Mouse (Mus musculus): ENCODE measurements around the gene Cyth4.

The Cyth4 gene

DNA sequence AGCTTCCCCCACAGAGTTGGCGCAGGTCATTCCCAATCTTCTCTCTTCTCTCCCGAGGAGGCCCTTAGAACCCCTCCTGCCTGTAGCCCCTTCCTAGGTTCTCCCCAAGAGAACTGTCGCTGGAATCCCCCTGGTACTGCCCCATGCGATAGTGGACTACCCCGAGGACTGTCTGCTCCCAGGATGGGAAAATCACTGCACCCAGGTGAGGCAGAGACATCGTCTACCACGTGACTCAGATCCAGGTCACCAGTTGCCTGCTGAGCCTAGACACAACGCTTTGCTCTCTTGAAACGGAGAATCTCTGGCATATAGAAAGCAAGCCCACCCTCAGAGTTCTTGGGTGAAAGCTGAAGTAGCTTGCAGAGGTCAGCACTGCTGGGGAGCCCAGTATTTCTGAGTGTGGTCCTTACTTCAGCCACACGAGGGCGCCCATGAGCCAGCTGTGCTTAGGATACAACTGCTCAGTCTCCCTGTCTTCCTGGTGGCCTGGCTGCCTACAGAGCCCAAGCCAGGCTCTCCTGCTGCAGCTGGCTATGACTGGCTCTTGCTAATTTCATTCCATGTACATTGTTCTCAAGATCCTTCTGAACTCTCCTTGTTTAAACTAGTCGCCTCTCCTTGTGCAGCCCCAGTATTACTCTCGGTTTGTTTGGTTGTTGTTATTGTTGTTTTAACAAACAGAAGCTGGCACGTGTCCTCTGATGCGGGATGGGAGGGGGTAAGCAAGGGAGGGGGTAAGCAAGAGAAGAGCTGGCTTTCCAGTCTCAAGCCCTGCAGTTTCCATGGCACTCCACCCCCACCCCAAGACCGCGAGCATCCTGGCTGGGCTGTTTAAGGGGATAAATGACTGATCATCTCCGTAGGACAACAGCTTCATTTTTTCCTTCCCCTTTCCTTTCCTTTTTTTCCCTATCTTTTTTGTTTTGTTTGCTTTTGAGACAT, 9.5 kb upstream of the Cyth4 start:
- peak; percentile 74 for DNase-seq (ENCODE audit: low spot score)

DNA sequence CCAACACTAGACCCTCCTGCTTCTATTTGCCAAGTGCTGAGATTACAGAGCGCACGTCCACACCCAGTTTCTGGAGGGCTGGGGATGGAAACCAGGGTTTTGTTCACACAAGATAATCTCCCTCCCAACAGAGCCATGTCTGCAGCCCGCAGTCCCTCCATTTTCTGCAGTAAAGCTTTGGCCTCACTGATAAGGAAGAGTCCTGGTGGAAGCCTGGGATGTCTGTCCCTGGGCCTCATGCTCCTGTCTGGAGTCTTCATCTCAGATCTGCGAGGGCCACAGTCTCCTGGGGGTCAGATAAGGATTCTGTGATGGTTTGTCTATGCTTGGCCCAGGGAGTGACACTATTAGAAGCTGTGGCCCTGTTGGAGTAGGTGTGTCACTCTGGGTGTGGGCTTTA, 8.8 kb upstream of the Cyth4 start:
- DNase-seq (ENCODE audit: low spot score) = no peak

DNA sequence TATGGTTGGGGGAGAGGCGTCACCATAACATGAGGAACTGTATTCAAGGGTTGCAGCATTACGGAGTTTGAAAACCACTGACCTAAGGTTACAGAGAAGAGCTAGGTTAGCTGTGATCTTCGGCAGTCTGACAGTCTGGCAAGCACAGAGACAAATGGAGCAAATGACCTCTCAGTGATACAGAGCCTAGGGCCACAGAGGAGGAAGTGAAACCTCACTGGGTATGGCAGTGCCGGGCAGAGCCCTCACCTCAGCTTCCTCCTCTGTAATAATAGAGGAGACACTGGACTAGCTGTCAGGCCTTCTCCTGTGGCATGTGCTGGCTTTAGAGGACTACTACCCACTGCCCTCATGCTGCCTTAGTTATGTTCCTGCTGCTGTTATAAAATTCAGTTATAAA, 7.9 kb upstream of the Cyth4 start:
- DNase-seq (ENCODE audit: low spot score) = no peak

DNA sequence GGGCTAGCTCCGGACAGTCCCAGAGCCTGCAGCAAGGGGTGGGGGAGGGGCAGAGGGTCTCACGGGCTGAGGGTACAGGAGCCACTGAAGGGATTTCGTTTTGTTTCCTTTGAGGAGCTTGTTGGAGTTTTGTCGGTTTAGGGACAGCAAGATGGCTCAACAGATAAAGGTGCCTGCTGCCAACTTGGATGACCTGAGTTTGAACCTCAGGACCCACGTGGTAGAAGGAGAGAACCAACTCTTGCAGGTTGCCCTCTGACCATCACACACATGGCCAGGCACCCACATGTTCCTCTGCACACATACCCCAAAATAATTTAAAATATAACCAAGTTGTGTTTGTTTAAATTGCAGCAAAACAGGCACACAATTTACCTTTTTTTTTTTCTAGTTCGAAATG, 6.9 kb upstream of the Cyth4 start:
- no peak for DNase-seq (ENCODE audit: low spot score)

DNA sequence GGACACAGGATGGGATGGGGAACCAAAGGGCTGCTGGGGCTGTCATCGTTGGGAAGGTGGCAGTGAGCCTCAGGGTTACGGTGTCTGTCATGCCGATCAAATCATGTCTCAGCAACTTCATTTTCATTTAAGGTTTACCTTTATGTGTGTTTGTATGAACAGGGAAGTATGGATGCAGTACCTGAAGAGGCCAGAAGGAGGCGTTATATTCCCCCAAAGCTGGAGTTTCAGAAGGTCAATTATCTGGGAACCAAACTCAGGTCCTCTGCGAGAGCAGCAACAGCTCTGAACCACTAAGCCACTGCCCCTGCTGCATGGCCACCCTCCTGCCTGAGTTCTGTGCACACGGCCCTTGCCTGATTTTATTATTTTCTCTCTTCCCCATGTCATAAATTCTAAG, 6.1 kb upstream of the Cyth4 start:
- DNase-seq (ENCODE audit: low spot score) = no peak

DNA sequence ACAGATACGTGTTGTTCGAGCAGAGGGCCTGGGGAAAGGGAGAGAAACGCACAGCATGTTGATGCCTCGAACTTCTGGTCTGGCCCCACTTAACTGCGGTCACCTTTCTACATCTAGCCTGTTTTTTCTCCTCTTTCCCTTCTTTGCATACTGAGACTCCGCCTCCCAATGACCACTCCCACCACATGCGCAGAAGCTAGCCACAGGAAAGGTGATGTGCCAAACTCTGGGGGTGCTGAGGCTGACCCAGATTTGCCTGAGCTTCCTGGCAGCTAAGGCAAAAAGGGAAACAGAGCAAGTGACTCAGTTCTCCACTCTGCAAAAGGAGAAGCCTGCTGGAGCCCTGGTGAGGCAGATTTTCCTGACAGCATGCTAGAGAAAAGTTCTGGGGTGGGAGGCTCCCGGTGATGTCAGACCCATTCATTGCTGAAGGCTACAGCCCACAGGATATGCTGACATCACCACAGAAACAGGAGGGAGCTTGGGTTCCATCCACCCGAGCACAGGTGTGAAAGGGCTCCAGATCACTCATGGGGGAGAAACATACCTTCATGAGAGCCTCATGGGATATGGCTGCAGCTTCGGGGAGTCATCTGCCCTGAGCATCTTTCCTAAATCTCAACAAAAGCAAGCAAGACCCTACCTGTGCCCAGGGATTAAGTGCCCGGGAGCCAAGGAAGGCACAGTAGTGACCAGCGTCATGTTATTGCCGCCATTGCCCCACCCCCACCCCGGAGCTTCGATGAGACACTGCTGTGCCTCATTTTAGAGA, 5.0 kb upstream of the Cyth4 start:
- no peak for DNase-seq (ENCODE audit: low spot score)

DNA sequence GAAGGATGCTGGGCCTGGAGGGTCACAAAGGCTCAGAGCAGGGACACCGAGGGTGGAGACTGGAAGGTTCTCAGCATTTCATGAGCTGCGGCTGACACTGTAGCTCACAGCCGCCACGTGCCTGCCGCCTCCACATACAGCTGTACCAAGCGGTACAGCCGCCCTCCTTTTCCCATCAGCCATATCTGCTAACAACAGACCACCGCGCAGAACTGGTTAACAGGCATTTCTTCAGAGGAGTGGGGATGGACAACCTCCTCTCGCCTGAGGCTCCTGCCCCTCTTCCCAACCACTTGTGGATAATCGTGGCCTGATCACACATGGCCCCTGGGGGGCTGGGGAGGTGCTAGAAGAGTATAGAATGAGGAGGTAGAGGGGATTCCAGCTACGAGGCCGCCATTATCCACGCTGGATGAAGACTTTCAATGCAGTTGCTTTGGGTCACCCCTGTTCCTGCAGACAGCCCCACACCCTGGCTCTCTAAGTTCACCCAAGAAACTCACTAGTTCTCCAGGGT, 4.3 kb upstream of the Cyth4 start:
- no peak for DNase-seq (ENCODE audit: low spot score)

GRCm38 (mm10) chr15:78593896-78594425, 2.9 kb upstream of the Cyth4 start:
- DNase-seq (ENCODE audit: low spot score) = no peak

DNA sequence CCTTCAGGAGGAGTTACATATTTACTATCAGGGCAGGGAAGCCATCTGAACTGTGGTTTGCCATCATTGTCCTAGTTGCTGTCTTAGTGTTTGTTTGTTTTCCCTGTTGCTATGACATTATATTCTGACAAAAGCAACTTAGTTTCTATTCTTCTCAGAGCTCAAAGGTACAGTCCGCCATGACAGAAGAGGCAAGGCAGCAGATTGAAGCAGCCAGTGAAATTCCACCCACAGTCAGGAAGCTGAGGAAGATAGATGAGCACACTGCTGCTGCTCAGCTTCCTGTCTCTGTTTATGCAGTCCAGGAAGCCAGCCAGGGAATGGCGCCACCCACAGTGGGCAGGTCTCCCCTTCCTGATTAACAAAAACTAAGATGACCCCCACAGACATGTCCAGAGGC, 2.0 kb upstream of the Cyth4 start:
- DNase-seq (ENCODE audit: low spot score) = no peak

DNA sequence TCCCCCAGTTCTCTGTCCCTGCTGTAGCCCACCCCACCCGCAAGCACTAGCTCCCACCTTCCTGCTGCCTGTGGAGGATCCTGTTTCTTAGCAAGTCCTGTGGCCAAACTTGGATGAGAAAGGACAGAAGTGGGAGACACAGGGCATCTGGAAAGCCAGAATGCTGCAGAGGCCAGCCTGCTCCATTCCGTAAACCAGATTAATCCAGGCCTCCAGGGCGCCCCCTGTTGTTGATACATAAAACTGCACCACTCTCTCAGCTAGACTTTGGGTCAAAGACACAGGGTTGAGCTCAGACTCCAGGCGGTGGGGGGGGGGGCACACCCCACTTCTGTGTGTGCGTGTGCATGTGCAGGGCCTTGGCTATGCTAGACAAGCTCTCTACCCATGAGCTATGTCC, 1.4 kb upstream of the Cyth4 start:
- no peak for DNase-seq (ENCODE audit: low spot score)

GRCm38 (mm10) chr15:78596504-78596903, 343 bp upstream of the Cyth4 start:
- no peak for DNase-seq (ENCODE audit: low spot score)

DNA sequence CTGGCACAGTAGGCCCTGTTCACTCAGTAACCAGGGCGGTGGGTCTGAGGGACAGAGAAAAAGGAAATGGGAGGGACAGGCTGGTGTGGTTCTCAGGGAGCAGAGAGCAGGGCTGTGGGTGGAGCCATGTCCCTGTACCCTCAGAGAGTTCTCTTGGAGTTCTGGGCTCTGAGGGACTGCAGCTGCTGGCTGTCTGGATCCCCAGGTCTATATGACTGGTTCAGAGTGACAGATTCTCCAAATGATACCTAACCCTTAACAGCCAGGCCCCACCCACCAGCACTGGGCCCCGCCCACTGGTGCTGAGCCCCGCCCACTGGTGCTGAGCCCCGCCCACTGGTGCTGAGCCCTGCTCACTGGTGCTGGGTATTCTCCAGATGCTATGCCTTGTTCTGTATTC, 882 bp downstream of the Cyth4 start:
- no peak for DNase-seq (ENCODE audit: low spot score)

GRCm38 (mm10) chr15:78599124-78599523, 2.3 kb downstream of the Cyth4 start:
- DNase-seq (ENCODE audit: low spot score) = no peak

DNA sequence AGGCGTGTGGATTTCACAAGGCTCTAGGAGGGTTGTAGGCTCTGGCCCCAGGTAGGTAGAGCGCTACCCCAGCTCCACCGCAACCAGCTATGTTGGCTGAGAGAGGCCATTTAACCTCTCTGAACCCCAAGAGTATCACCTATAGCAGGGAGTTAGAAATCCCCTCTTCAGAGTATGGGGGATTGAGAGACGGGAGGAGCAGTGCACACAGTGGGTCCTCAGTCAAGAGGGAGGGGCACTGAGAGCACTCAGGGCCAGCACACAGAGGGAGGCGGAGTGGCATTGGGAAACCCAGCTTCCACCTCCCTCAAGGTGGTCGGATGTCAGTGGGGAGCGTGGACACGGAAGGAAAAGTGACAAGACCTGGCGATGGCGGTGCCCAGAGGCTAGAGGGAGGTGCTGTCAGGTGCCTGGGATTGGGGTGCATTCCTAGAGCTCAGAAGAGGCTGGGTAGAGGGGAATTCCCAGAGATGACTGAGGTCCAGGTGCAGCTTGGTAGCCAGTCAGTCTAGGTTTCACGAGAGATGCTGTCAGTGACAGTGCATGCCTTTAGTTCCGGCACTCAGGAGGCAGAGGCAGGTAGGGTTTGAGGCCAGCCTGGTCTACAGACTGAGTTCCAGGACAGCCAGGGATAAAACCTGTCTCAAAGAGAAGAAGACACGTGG, 2.8 kb downstream of the Cyth4 start:
- no peak for DNase-seq (ENCODE audit: low spot score)

DNA sequence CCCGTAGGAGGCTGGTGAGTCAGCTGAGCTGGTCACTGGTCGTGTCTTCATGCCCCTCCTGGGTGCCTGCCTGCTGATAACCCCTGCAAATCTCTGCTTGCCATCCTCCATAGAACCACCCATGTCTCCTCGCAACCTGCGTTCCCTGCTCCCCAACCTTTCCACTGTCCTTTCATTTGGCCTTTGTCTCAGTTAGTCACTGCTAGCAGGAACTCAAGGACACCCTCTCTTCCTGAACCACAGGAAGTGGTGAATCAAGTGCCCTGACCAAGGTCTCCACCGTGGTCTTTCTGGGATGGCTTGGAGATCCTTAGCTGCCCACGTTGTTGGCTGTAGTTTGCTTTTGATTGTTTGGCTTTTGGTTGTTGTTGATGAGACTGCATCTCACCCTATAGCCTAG, 4.3 kb downstream of the Cyth4 start:
- DNase-seq (ENCODE audit: low spot score) = no peak

- DNase-seq (ENCODE audit: low spot score) = no peak
These were observed 7.4 kb downstream of the Cyth4 start for GRCm38 (mm10) chr15:78604255-78604654.

DNA sequence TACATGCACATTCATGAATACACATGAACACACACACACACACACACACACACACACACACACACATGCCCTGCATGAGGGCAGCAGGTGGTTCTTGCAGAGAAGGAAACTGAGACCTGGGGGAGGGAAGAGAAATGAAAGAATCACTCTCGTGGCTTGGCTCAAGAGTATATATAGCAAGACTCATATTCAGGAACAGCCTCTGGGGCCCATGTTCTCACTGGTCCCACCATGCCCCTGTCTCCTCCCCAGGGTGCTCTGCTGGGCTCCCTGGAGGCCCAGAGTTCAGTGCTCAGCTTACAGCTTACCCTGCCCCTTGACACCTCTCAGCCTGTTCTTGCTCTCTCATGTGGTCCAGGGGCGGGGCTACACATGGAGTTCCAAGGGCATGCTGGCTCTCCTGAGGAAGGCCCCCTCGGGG, 8.5 kb downstream of the Cyth4 start:
- no peak for DNase-seq (ENCODE audit: low spot score)

GRCm38 (mm10) chr15:78606059-78606458, 9.2 kb downstream of the Cyth4 start:
- no peak for DNase-seq (ENCODE audit: low spot score)

- no peak for DNase-seq (ENCODE audit: low spot score)
These were observed 10.6 kb downstream of the Cyth4 start for GRCm38 (mm10) chr15:78607463-78607862.

DNA sequence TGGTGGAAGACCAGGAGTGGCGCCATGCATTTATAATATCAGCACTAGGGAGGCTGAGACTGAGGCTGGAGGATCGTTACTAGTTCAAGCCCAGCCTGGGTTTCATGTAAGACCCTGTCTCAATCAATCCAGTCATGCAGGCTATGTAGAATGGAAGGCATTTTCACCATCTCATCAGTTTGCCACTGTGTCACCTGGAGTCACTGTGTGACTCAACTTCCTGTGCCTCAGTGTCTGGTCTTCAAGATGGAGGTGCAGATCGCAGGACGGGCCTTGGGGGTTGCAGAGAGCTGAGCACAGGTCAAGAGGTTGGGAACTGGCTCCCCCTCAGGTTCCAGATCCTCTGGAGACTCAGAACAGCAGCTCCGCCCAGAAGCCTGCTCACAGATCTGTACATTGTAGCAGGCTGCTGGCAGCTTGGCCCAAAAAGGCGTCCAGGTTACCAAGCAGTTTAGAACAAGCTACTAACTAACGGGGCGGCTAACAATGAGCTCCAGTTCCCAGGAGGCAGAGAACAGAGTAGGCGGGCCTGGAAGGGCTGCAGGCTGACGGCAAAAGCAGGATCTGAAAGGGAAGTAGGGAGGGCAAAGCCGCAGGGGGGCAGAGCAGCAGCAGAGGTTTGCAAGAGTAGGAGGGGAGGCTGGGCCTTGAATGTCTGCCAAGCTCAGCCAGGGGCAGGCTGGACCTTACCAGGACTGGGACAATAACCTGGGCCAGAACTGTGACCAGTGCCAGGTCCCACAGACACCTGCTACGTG, 14.0 kb downstream of the Cyth4 start:
- DNase-seq (ENCODE audit: low spot score) = no peak

DNA sequence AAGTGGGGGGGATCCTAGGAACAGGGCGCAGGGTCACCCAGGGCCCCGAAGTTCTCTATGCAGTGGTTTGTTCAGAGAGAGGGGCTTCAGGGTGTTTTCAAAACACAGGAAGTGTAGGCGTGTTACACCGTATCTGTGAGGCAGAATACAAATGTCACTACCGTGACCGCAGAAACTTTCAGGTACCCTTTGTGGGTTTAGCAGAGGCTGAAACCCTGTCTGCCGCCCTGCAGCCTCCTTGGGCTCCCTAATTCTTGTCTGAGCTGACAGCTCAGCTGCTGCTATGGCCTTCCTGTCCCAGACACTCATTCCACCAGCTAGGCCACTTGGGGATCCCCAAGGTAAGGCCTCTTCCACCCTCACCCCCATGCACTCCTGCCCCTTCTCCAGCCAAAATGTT, 17.7 kb downstream of the Cyth4 start:
- DNase-seq (ENCODE audit: low spot score) = no peak

DNA sequence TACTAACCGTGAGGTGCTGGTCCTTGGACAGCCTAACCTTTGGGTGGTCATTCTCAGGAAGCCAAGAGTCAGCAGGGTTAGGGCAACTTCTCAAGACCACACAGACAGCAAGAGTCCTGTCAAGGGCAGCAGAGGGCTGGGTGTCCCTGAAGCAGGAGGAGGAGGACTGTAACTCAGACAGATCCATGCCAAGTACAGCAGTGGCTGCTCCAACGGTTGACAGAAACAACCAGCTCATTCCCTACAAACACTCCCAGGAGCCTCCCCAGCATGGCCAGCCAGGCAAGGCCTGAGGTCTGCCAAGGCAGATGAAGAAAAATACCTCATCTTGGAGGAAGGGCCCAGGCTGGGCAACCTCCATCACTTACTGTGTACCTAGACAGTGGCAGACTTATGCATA, 20.1 kb downstream of the Cyth4 start:
- no peak for DNase-seq (ENCODE audit: low spot score)

Measured in ovary, postnatal 10 days (tissue).